Mouse (Mus musculus) stomach, postnatal 0 days (tissue): ENCODE measurements at regions not wholly inside any gene's neighbourhood (a gene's known extent, or its start where the extent isn't known, plus 50 kb on each side); places are given as distances from the start of the nearest gene placed in this dataset.

Source experiments
- ATAC-seq: fragments of 200-750 bp; cut with Nextera tagmentation; 2 replicates; pipeline ENCODE4 v1.8.0; 2017; ENCODE audit not compliant: low FRiP score, low TSS enrichment
- DNase-seq: peaks from one replicate; pipeline ENCODE4 v3.0.0-alpha.2; 2016; ENCODE audit warnings: low spot score
- H3K27ac ChIP-seq: fragments of 300-500 bp; sonication (generic); replicated peaks from 2 replicates; pipeline ENCODE4 v1.5.1; 2014; ENCODE audit warnings: mild to moderate bottlenecking, control low read depth
- H3K27me3 ChIP-seq: fragments of 300-500 bp; sonication (generic); 2 replicates; pipeline ENCODE4 v1.6.1; 2014; ENCODE audit warnings: low read length; ENCODE audit not compliant: control insufficient read depth, insufficient read depth
- H3K36me3 ChIP-seq: fragments of 300-500 bp; sonication (generic); 2 replicates; pipeline ENCODE4 v1.6.1; 2014; ENCODE audit warnings: low read length, mixed read lengths; ENCODE audit not compliant: control insufficient read depth, insufficient read depth
- H3K4me1 ChIP-seq: fragments of 300-500 bp; sonication (generic); replicated peaks from 2 replicates; pipeline ENCODE4 v1.6.1; 2014; ENCODE audit warnings: antibody characterized with exemption; ENCODE audit not compliant: control insufficient read depth, insufficient read depth
- H3K4me2 ChIP-seq: fragments of 300-500 bp; sonication (generic); replicated peaks from 2 replicates; pipeline ENCODE4 v1.6.1; 2014; ENCODE audit warnings: low read depth, mild to moderate bottlenecking, control low read depth, moderate library complexity
- H3K4me3 ChIP-seq: fragments of 300-500 bp; sonication (generic); 2 replicates; pipeline ENCODE4 v1.5.1; 2014; ENCODE audit warnings: low read depth, low read length, control low read depth
- H3K9ac ChIP-seq: fragments of 300-500 bp; sonication (generic); 2 replicates; pipeline ENCODE4 v1.6.1; 2014; ENCODE audit warnings: mild to moderate bottlenecking, low read length, control low read depth, mixed read lengths
- H3K9me3 ChIP-seq: fragments of 300-500 bp; sonication (generic); 2 replicates; pipeline ENCODE4 v1.6.1; 2016; ENCODE audit warnings: low read length; ENCODE audit not compliant: control insufficient read depth
- CTCF ChIP-seq: IDR thresholded peaks from 2 replicates; pipeline ENCODE4 v1.5.1; 2016; ENCODE audit warnings: antibody characterized with exemption, low read depth, mild to moderate bottlenecking, moderate library complexity
- EP300 ChIP-seq: optimal IDR thresholded peaks from 2 replicates; pipeline ENCODE3; 2016; ENCODE audit warnings: antibody characterized with exemption
- WGBS: fragments of 180-500 bp; shearing (Covaris S2); extraction: QIAGEN DNeasy Blood & Tissue Kit; methylation state at CpG from one replicate; pipeline ENCODE4 v1.1.7; 2014; 5-methylcytosine and 5-hydroxymethylcytosine counted together

GRCm38 (mm10) chr13:101914691-101915541 lies 146.9 kb upstream of the Pik3r1 start:
- no peaks in the 10 kb centered on the region for H3K9me3 ChIP-seq
- H3K4me3 ChIP-seq: no peak overlapping the region
- TF ChIP-seq EP300 (no peak), CTCF (no peak)
- H3K27me3 ChIP-seq: no peaks in the 10 kb centered on the region
- H3K27ac ChIP-seq: peak overlapping the region; percentile 81
- 8% methylated on average over 5 of the region's 5 CpGs for WGBS
- H3K9ac ChIP-seq: no peak overlapping the region
- H3K4me1 ChIP-seq: 0 out of 2 replicates have a peak, but pooled peaks cover 2% of the 10 kb centered on the region
- H3K4me2 ChIP-seq: no peak overlapping the region
- DNase-seq: peak; percentile 48
- ATAC-seq: peak; percentile 75
- no peaks in the 10 kb centered on the region for H3K36me3 ChIP-seq

- H3K9me3 ChIP-seq: no peaks in the 10 kb centered on the region
- peak; percentile 44 for DNase-seq
- 41% methylated on average over 6 of the region's 6 CpGs for WGBS
Observed at GRCm38 (mm10) chr13:101915542-101915941, 147.5 kb upstream of the Pik3r1 start.

GRCm38 (mm10) chr13:101915948-101916594 lies 148.1 kb upstream of the Pik3r1 start:
- Histone ChIP-seq H3K27me3 (no peaks in the 10 kb centered on the region), H3K27ac (peak overlapping the region; percentile 81), H3K36me3 (no peaks in the 10 kb centered on the region), H3K9me3 (no peaks in the 10 kb centered on the region), H3K4me3 (no peak overlapping the region), H3K4me2 (no peak overlapping the region), H3K4me1 (0 out of 2 replicates have a peak, but pooled peaks cover 2% of the 10 kb centered on the region), H3K9ac (no peak overlapping the region)
- no peak for TF ChIP-seq CTCF
- no peak for TF ChIP-seq EP300
- DNase-seq: peak; percentile 34
- WGBS: 36% methylated on average over 6 of the region's 6 CpGs
- peak; percentile 72 for ATAC-seq

More at GRCm38 (mm10) chr13:101915542-101915941, 147.5 kb upstream of the Pik3r1 start:
- 0 out of 2 replicates have a peak, but pooled peaks cover 2% of the 10 kb centered on the region for H3K4me1 ChIP-seq
- no peak overlapping the region for H3K4me2 ChIP-seq
- H3K36me3 ChIP-seq: no peaks in the 10 kb centered on the region
- ATAC-seq: peak; percentile 49
- no peaks in the 10 kb centered on the region for H3K27me3 ChIP-seq
- TF ChIP-seq EP300 (no peak), CTCF (no peak)
- no peak overlapping the region for H3K4me3 ChIP-seq
- H3K9ac ChIP-seq: no peak overlapping the region
- peak overlapping the region; percentile 81 for H3K27ac ChIP-seq

- 0 out of 2 replicates have a peak, but pooled peaks cover 2% of the 10 kb centered on the region for H3K4me1 ChIP-seq
- no peak overlapping the region for H3K4me2 ChIP-seq
- DNase-seq (no peak), ATAC-seq (no peak)
- H3K4me3 ChIP-seq: no peak overlapping the region
- TF ChIP-seq CTCF: no peak
- TF ChIP-seq EP300: no peak
- H3K9ac ChIP-seq: no peak overlapping the region
- H3K36me3 ChIP-seq: no peaks in the 10 kb centered on the region
- WGBS: 90% methylated on average over 5 of the region's 5 CpGs
- no peaks in the 10 kb centered on the region for H3K9me3 ChIP-seq
- no peak overlapping the region for H3K27ac ChIP-seq
- no peaks in the 10 kb centered on the region for H3K27me3 ChIP-seq
Observed at GRCm38 (mm10) chr13:101916876-101917275, 148.9 kb upstream of the Pik3r1 start.

GRCm38 (mm10) chr13:101918185-101918584 lies 150.2 kb upstream of the Pik3r1 start:
- no peak for DNase-seq
- WGBS: 74% methylated on average over 3 of the region's 3 CpGs
- Histone ChIP-seq H3K27me3 (no peaks in the 10 kb centered on the region), H3K4me3 (no peak overlapping the region), H3K9me3 (no peaks in the 10 kb centered on the region), H3K4me1 (0 out of 2 replicates have a peak, but pooled peaks cover 2% of the 10 kb centered on the region), H3K4me2 (no peak overlapping the region), H3K27ac (no peak overlapping the region), H3K9ac (no peak overlapping the region), H3K36me3 (no peaks in the 10 kb centered on the region)
- TF ChIP-seq EP300 (no peak), CTCF (no peak)
- no peak for ATAC-seq

GRCm38 (mm10) chr13:101919266-101919665 lies 151.2 kb upstream of the Pik3r1 start:
- no peaks in the 10 kb centered on the region for H3K9me3 ChIP-seq
- no peaks in the 10 kb centered on the region for H3K27me3 ChIP-seq
- H3K4me1 ChIP-seq: 0 out of 2 replicates have a peak, but pooled peaks cover 2% of the 10 kb centered on the region
- H3K27ac ChIP-seq: no peak overlapping the region
- H3K36me3 ChIP-seq: no peaks in the 10 kb centered on the region
- TF ChIP-seq CTCF (no peak), EP300 (no peak)
- H3K9ac ChIP-seq: no peak overlapping the region
- no peak for ATAC-seq
- WGBS: 36% methylated on average over 5 of the region's 5 CpGs
- no peak overlapping the region for H3K4me3 ChIP-seq
- H3K4me2 ChIP-seq: no peak overlapping the region
- DNase-seq: no peak
